ENCODE assay signal across 8 mouse cellular contexts in genomic region chr6:86004271-86005148, GRCm38 (mm10). TPM values are rescaled to one million over a fixed set of nuclear protein-coding genes. Genes with fewer than 3 reads are reported as not detected.
DNase-seq lines count a peak whose midpoint lies in the region; ATAC-seq lines count a peak whose summit lies in the region.

No protein-coding gene starts in this region.

- no peak overlapping the region for H3K9ac ChIP-seq in embryonic facial prominence, embryonic 12.5 days
- H3K9ac ChIP-seq in midbrain, embryonic 13.5 days (replicated peaks), result no peak overlapping the region

- peak; percentile 50 for DNase-seq in 3134 (ENCODE audit: extremely low read depth, insufficient read length, low spot score)
- DNase-seq in adrenal gland, postnatal 14 days, result peak; percentile 86
- peak; percentile 63 to 78 for DNase-seq in heart, adult 18-20 months
- DNase-seq in kidney, adult 18-20 months, result peak; percentile 77
- peak; percentile 89 for DNase-seq in limb, embryonic 10.5 days (ENCODE audit: low spot score)
- peak; percentile 73 for DNase-seq in spleen, adult 12 weeks (ENCODE audit: low spot score)

- H3K4me2 ChIP-seq in embryonic facial prominence, embryonic 12.5 days (replicated peaks), result peak overlapping the region; percentile 39
- H3K4me2 ChIP-seq in midbrain, embryonic 13.5 days (replicated peaks), result peak overlapping the region; percentile 46

- 14% methylated on average over 18 of the region's 18 CpGs for WGBS in embryonic facial prominence, embryonic 12.5 days
- 18% methylated on average over 18 of the region's 18 CpGs for WGBS in limb, embryonic 10.5 days
- 13% methylated on average over 18 of the region's 18 CpGs for WGBS in midbrain, embryonic 13.5 days

- H3K27ac ChIP-seq in embryonic facial prominence, embryonic 12.5 days, result no peak overlapping the region
- H3K27ac ChIP-seq in limb, embryonic 10.5 days, result no peak overlapping the region
- H3K27ac ChIP-seq in midbrain, embryonic 13.5 days, result no peak overlapping the region

- no peaks in the 10 kb centered on the region for H3K27me3 ChIP-seq in embryonic facial prominence, embryonic 12.5 days
- no peaks in the 10 kb centered on the region for H3K27me3 ChIP-seq in limb, embryonic 10.5 days (ENCODE audit: low read depth, poor library complexity, severe bottlenecking)
- no peaks in the 10 kb centered on the region for H3K27me3 ChIP-seq in midbrain, embryonic 13.5 days

- no peaks in the 10 kb centered on the region for H3K4me1 ChIP-seq in embryonic facial prominence, embryonic 12.5 days
- peaks cover 6% of the 10 kb centered on the region; the same call in 1 of the 2 replicates for H3K4me1 ChIP-seq in limb, embryonic 10.5 days
- H3K4me1 ChIP-seq in midbrain, embryonic 13.5 days (replicated peaks), result 0 out of 2 replicates have a peak, but pooled peaks cover 7% of the 10 kb centered on the region

- ATAC-seq in embryonic facial prominence, embryonic 12.5 days (ENCODE audit: insufficient number of reproducible peaks, insufficient read depth, low FRiP score, low TSS enrichment), result no peak
- ATAC-seq in midbrain, embryonic 13.5 days, result peak; percentile 89

- no peaks in the 10 kb centered on the region for H3K36me3 ChIP-seq in embryonic facial prominence, embryonic 12.5 days
- H3K36me3 ChIP-seq in limb, embryonic 10.5 days, result no peaks in the 10 kb centered on the region
- H3K36me3 ChIP-seq in midbrain, embryonic 13.5 days, result no peaks in the 10 kb centered on the region

- no peak overlapping the region for H3K4me3 ChIP-seq in embryonic facial prominence, embryonic 12.5 days
- peak overlapping the region; percentile 21; the same call in 1 of the 2 replicates for H3K4me3 ChIP-seq in limb, embryonic 10.5 days
- peak overlapping the region; percentile 20; the same call in 1 of the 2 replicates for H3K4me3 ChIP-seq in midbrain, embryonic 13.5 days (replicated peaks)

- no peaks in the 10 kb centered on the region for H3K9me3 ChIP-seq in embryonic facial prominence, embryonic 12.5 days
- no peaks in the 10 kb centered on the region for H3K9me3 ChIP-seq in limb, embryonic 10.5 days (replicated peaks)
- no peaks in the 10 kb centered on the region for H3K9me3 ChIP-seq in midbrain, embryonic 13.5 days

RNA-seq across cellular contexts. Expression of gene Figla, which starts 11.5 kb away (rescaled TPM):
- not detected in 2 replicates for total RNA-seq in adrenal gland, postnatal 14 days (2021)
- polyA plus RNA-seq in embryonic facial prominence, embryonic 12.5 days (2016; fragmentation: Nextera tagmentation; extraction: Ambion mirVana), result not detected in 2 replicates
- not detected for total RNA-seq in heart, adult 18-20 months (2021)
- not detected in 2 replicates for polyA plus RNA-seq in limb, embryonic 10.5 days (2016; fragmentation: Nextera tagmentation; extraction: Ambion mirVana)
- not detected in 2 replicates for polyA plus RNA-seq in midbrain, embryonic 13.5 days (2015; fragmentation: Nextera tagmentation; extraction: Ambion mirVana)

RNA-seq across cellular contexts. Expression of gene Add2, which starts 24.0 kb away (rescaled TPM):
- 5.2 and 6.1 TPM in 2 replicates for total RNA-seq in adrenal gland, postnatal 14 days (2021)
- 20.0 and 22.2 TPM in 2 replicates for polyA plus RNA-seq in embryonic facial prominence, embryonic 12.5 days (2016; fragmentation: Nextera tagmentation; extraction: Ambion mirVana)
- total RNA-seq in heart, adult 18-20 months (2021), result under 1 TPM; 0.18 to 0.30 TPM
- 6.1 and 7.7 TPM in 2 replicates for polyA plus RNA-seq in limb, embryonic 10.5 days (2016; fragmentation: Nextera tagmentation; extraction: Ambion mirVana)
- 200 and 208 TPM in 2 replicates for polyA plus RNA-seq in midbrain, embryonic 13.5 days (2015; fragmentation: Nextera tagmentation; extraction: Ambion mirVana)

RNA-seq across cellular contexts. Expression of gene Dusp11, which starts 43.0 kb away (rescaled TPM):
- 115 and 124 TPM in 2 replicates for total RNA-seq in adrenal gland, postnatal 14 days (2021)
- polyA plus RNA-seq in embryonic facial prominence, embryonic 12.5 days (2016; fragmentation: Nextera tagmentation; extraction: Ambion mirVana), result 51.3 and 51.4 TPM in 2 replicates
- 10 to 100 TPM; 29.3 to 38.4 TPM for total RNA-seq in heart, adult 18-20 months (2021)
- 39.0 and 45.0 TPM in 2 replicates for polyA plus RNA-seq in limb, embryonic 10.5 days (2016; fragmentation: Nextera tagmentation; extraction: Ambion mirVana)
- 50.9 and 51.3 TPM in 2 replicates for polyA plus RNA-seq in midbrain, embryonic 13.5 days (2015; fragmentation: Nextera tagmentation; extraction: Ambion mirVana)
